Mouse (Mus musculus) embryo, embryonic 11 days (tissue): ENCODE data around the gene Trim25.
A peak's percentile ranks its signal among the peaks of the same experiment; 100 is the strongest.

Source experiments
- DNase-seq: peaks from one replicate; pipeline ENCODE4 v3.0.0-alpha.2; 2015

Gene Trim25

GRCm38 (mm10) chr11:88998974-88999722 lies at the start of gene Trim25:
Gene Trim25 (plus strand): TSS chr11:88999376.
- DNase-seq = peak; percentile 85

DNA sequence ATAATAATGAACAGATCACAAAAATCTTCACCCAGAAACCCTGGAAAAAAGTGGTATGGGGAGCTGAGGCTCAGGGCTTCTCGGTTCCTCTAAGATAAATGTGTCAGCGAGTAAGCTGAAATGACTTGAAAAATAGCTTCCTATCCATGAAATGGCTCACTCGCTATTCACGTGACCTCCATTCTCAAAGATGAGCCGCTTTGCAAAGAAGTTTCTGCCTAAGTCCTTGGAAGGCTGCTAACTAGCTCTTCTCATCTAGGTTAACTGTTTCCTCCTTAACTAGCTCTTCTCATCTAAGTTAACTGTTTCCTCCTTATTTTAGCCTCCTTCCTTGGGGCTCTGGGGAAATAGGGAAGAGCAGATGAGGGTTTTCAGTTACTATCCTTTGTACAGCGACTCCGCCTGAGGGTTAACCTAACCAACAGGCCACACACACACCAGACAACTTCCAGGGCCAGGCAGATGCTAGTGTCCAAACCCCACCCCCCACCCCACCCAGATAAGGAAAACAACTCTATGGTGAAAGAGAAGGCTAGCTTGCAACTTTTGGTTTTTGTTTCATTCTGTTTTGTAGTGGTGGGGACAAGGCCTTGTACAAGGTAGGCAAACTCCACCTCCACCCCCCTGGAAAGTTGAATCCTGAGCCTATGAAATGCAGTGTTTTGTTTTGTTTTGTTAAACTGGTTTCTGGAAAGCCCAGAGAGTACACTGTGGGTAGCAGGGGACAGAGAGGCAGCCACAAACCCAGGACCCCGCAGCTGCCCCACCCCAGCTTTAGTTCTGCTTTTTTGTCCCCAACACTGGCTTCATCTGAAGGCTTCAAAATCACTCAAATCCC lies 49.2 kb upstream of the Trim25 start:
- no peak for DNase-seq

DNA sequence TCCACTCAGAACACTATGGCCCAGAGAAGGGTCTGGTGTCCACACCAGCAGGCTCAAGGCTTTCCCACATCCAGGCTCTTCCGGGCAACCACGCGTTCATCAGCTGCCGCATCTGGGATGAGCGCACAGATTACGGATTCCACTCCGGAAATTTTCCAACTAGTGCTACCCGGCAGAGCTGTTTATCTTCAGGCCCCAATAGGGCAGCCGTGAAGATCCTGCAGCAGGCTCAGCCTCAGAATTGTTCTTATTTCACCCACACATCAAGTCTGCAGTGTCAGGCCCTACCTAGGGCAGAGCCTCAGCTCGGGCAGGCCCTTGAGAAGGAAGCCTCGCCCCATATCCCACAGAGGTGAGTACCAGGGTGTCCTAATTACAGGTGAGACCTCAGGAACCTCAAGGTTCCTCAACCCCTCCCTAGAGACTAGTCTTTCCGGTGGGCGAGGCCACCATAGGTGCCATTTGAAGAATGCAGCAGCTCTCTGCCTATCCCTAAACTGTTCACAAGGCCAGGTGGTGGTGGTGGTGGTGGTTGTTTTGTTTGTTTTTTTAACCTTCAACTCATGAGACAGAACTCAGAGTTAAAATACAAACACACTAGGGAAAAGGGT lies 48.4 kb upstream of the Trim25 start:
- DNase-seq = no peak

DNA sequence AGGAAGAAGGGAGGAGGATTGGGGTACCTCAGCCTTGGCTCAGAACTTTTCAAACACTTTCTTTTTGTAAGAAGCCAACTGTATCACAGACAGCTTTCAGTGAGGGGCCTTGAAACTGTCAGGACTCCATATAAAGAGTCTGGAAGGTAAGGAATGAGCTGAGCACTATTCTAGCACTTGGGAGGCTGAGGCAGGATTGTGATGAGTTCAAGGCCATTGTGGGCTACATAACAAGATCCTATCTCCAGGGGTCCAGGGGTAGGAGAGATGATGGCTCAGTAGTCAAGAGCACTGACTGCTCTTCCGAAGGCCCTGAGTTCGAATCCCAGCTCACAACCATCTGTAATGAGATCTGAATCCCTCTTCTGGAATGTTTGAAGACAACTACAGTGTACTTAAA lies 47.6 kb upstream of the Trim25 start:
- DNase-seq = no peak

DNA sequence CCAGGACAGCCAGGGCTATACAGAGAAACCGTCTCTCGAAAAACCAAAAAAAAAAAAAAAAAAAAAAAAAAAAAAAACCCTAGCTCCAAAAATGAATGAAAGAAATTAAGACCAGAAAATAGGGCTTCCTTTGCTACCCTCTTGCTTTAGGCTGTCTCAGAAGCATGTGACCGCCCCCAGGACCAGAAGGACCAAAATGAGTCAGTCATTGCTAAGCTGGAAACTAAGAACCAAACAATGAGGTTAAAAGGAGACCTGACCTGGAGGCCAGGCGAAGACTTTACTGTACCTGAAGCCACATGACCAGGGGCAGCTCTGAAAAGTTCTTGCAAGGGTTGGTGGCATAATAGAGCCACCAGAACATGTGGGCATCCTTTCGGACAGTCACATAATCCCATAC lies 47.1 kb upstream of the Trim25 start:
- DNase-seq = no peak

DNA sequence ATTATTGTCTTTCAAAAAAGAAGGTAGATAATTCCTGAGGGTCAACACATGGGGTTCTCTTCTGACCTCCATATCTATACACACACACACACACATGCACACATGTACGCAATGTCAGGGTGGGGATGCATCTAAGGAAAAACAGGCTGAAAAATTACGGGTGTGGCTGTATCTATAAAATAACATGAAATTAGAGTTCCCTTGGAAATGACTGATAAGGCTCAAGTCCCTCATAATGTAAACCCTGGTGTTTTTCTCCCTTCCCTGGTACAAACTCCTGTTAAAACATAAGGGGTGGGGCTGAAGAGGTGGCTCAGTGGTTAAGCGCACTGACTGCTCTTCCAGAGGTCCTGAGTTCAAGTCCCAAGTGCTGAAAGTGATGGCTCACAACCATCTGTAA lies 45.6 kb upstream of the Trim25 start:
- DNase-seq = no peak

DNA sequence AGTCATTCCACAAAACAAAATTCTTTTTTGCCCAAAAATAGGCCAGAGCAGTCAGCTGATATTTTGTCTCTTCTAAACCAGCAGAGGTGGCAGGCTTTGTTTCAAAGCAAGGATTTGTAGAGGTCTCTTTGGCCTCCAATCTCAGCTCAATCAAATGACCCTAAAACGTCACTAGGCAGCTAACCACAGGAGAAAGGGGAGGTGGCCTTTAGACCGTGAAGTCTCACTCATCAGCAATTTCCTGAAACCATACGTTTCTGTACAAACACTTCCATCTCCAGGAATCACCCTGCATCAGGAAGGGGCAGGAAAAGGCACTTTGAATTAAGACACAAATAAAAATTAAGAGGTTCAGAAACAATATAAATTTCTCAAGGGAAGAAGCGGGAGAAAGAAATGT lies 44.4 kb upstream of the Trim25 start:
- peak; percentile 71 for DNase-seq

DNA sequence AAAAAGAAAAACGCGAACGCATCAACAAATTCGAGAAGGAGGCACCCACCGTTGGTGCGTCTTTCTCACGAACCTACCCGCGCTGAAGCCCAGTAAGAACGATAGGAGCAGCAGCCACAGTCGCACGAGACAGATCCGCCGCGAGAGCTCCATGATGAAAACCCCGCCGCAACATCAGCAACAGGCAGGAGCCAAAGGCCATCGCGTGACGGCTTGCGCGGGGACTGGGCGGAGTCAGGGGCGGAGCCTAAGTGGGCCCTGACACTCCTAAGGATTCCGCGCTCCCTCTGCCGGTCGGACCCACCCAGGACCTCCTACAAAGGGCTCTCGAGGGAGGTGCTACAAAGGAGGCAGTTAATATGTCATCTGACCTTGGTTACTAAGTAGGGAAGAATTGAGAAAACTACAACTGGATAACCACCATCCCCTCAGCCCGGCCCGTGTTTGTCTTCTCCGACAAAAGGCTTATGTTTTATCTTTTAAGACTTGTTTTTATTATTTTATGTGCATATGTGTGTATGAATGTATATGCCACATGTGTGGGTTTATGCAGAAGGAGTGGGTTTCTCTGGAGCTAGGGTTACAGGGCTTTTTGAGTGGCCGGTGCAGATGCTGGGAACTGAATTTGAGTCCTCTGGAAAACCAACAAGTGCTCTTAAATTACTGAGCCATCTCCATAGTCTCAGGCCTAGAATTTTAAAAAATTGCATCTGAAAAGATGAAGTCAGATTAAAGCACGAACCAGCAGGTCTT lies 43.8 kb upstream of the Trim25 start, which contains the start of gene Scpep1:
Scpep1 (minus strand) TSS at position 249 of the 753 bp plus-strand sequence.
- peak; percentile 97 for DNase-seq

- DNase-seq = no peak
These were observed 40.3 kb upstream of the Trim25 start for GRCm38 (mm10) chr11:88958851-88959250.

GRCm38 (mm10) chr11:88966881-88967361 lies 32.3 kb upstream of the Trim25 start, which contains the start of gene Elobl:
Gene Elobl (minus strand): TSS chr11:88966931.
- no peak for DNase-seq

GRCm38 (mm10) chr11:88970202-88970732 lies 28.9 kb upstream of the Trim25 start, which contains the start of gene Coil:
Gene Coil (plus strand): TSS chr11:88970252.
- no peak for DNase-seq

DNA sequence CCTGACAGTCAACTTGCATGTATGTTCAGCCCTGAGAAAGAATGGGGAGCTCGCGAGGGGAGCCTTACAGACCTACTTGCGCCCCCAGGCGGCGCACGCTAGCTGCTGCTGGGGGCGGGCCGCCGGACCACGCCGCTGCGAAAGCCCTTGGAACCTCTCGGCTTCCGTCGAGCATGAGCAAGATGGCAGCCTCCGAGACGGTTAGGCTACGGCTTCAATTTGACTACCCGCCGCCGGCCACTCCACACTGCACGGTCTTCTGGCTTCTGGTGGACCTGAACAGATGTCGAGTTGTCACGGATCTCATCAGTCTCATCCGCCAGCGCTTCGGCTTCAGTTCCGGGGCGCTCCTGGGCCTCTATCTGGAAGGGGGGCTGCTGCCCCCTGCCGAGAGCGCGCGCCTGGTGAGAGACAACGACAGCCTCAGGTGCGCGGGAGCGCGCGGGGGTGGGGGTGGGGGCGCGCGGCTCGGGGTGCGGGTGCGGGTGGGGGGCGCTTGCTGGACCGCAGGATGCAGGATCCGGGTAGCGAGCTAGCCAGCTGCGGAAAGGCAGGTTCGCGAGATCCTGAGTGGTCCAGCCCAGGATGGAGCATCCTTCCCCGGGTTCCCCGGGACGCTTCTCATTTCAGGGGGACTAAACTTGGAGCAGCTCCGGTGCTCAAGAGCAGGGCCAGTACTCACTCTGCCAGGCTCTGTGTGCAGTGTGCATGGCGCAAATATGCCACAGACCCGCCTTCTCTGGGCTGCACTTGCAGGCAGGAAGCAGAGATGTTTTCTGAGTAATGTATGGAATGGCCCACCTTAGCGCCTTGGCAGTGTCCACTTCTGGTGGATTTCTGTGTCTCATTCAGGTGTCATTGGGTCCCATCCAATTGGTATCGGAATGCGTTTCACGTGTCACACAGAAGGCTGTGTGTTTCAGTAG lies 25.1 kb upstream of the Trim25 start:
- peak; percentile 98 for DNase-seq

DNA sequence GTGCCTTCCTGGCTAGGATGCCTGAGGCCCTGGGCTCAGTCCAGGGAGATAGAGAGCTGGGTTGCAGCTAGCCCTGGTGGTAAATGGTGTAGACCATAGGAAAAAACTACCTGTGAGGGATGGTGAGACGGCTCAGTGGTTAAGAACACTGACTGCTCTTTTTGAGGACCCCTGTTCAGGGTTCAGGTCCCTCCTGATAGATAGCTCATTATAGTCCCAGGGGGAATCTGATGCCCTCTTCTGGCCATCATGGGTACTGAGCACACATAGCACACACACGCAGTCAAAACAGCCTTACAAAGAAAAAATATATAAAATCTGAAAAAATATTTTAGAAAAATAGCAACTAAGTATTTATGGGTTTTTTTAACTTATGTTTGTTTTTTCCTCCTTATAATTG lies 22.9 kb upstream of the Trim25 start:
- no peak for DNase-seq

- DNase-seq = no peak
These were observed 22.0 kb upstream of the Trim25 start for GRCm38 (mm10) chr11:88977188-88977587.

- DNase-seq = no peak
These were observed 17.8 kb upstream of the Trim25 start for GRCm38 (mm10) chr11:88981337-88981736.

- DNase-seq = no peak
These were observed 12.6 kb upstream of the Trim25 start for GRCm38 (mm10) chr11:88986616-88987015.

DNA sequence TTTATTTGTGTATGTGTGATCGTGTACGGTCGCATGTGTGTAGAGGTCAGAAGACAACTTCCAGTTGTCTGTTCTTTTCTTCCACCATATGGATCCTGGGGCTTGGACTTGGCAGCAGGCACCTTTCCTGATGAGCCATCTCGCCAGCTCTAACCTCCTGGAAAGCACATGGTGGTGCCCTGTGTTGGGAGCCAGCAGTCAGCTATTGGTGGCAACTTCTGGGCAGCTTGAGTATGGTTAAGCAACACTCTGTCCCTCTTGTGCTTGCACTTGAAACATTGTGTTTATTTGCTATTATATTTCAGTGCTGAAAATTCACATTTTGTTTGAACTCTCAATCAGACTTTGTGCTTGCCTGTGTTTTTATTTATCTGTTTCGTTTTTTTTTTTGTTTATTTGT lies 10.2 kb upstream of the Trim25 start:
- no peak for DNase-seq

DNA sequence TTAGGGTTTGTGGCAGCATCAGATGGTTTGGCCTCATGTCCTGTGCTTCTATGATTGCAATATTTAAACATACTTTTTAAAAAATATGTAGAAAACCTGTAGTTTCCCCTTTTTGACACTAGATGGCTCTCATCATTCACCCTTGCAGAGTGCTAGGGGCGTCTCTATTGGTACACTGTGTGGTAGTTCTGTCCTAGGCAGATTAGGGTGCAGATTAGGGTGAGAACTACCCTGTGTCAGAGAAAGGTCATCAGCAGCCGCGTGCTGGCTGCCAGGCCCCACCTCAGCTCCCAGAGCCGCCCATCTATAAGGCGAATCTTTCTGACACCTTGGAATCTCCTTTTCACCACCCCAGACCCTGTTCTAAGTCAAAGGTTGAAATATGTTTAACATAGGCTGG lies 9.6 kb upstream of the Trim25 start:
- peak; percentile 45 for DNase-seq

- DNase-seq = no peak
These were observed 6.0 kb upstream of the Trim25 start for GRCm38 (mm10) chr11:88993186-88993585.

DNA sequence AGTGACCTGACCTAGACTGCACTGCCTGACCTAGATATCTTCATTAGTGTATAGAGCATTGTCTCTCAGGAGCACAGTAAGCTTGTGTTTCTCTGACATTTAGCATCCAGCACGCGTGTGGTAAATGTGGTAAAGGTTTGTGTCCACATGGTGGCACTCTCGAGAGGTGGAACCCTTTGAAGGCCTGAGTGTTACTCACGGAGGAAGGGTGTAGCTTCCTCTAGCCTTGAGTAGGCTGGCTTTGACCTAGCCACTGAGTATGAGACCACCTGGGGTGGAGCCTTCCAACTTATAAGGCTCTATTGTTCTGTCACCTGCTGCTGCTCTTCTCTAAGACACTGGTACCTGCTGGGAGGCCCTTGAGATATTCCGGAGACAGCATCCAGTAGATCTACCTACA lies 5.6 kb upstream of the Trim25 start:
- peak; percentile 65 for DNase-seq

- DNase-seq = no peak
These were observed 4.7 kb upstream of the Trim25 start for GRCm38 (mm10) chr11:88994492-88994891.
